Mouse (Mus musculus): ENCODE measurements around the gene Baz2b.
"Not testable (repeated sequence)": the region's sequence is repeated elsewhere in the genome, so short reads cannot be mapped to it uniquely, and the experiment has no call there.

The Baz2b gene

DNA sequence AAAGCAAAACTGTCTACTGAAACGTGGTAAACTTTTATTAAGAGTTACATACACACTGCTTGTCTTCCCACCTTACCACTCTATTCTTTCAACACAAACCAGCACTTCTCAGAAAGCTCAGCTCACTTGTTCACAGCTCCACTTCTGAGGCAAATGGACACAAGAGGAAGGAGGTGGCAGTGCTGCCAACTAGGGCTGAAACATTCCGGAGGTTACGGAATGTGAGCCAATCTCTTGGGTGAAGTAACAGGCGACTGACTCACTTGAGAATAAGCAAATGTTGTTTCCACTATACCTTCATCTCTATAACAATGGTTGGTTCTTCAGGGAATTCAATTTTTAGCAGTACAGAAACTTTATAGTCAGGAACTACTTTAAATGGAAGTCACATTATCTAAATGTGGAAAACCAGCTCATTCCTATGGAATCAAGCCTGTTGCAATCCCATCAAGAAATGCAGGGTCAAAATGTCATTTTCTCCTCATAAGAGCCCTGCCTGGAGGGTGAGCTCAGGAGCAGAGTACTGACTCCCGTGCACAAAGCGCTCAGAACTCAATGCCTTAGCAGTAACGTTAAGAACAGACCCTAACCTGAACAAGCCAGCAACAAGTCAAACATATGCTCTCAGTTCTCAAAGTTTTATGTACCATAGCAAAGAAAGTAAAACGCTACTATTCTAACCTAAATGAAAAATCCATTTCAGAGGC lies 123.3 kb downstream of the Baz2b start:
- DNase-seq = peak; percentile 62 to 78

- DNase-seq = no peak
Measured at GRCm38 (mm10) chr2:60084823-60085222, 124.8 kb downstream of the Baz2b start.

- no peak for DNase-seq
Measured at GRCm38 (mm10) chr2:60082984-60083636, 126.5 kb downstream of the Baz2b start.

DNA sequence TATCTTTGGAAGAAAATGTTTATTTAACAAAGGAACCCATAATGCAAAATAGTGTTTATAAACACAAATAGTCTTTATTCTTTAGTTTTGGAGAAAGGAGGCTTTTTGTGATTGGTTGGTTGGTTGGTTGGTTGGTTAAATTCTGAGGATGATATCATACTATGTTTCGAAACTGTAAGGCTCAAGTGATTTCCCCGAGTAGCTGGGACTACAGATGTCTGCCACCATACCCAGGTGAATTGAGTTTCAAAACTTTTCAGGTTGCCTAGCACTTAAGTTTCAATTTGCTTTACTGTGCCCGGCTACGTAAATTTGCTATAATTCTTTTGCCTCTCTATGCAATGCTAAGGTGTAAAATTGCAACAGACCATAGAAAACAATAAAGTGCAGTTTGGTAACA lies 127.4 kb downstream of the Baz2b start:
- no peak for DNase-seq

GRCm38 (mm10) chr2:60080831-60081230 lies 128.8 kb downstream of the Baz2b start:
- no peak for DNase-seq

GRCm38 (mm10) chr2:60077631-60078030 lies 132.0 kb downstream of the Baz2b start:
- no peak for DNase-seq

DNA sequence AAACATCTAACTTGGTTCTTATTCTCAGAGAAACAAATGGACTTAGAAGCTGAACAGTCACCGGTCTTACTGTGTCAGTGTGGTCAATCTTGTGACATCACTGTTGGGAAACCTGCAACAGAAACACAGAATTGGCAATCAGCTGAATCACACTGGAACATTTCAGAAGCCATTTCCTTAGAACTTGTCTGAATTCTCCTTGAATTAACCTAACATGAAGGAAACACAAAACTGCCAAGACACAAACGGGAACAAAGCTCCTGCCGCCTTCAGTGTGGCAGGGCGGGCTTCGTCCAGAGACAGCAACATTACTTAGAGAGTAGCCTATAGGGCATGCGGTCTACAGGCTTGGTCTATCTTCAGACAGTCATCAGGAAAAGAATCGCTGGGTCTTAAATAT lies 132.8 kb downstream of the Baz2b start:
- DNase-seq = no peak

- no peak for DNase-seq
Measured at GRCm38 (mm10) chr2:60076025-60076424, 133.6 kb downstream of the Baz2b start.

DNA sequence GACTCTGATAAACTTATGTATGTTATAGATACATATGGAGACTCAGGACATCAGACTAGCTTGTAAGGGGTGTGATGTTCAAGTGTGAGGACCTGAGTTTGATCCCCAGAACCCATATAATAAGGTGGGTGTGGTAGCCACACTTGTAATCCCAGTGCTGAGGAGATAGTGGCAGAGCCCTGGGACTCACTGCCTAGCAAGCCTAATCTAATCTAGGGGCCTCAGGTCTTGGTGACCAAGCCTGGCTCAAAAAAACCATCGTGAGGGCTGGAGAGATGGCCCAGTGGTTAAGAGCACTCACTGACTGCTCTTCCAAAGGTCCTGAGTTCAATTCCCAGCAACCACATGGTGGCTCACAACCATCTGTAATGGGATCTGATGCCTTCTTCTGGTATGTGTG lies 135.8 kb downstream of the Baz2b start:
- not testable (repeated sequence) for DNase-seq

- DNase-seq = peak; percentile 53 to 55
Measured at GRCm38 (mm10) chr2:60071813-60072212, 137.8 kb downstream of the Baz2b start.

DNA sequence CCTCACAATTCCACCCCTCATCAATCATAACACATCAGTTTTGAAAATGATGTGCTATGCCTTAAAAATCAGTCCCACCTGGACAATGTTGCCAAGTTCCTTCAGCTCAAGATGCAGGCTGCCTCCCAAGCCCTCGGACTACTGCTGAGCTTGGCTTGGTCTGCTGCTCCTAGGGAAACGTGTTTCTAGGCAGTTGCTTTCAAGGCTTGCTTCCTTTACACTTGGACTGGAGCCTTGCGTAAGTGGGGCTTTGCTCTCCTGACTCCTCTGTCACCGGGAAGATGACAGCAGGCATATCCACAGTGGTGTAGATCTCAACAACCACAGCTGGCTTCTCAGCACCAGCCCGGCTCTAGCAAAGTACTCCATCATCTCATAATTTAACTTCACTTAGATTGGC lies 138.7 kb downstream of the Baz2b start:
- no peak for DNase-seq

DNA sequence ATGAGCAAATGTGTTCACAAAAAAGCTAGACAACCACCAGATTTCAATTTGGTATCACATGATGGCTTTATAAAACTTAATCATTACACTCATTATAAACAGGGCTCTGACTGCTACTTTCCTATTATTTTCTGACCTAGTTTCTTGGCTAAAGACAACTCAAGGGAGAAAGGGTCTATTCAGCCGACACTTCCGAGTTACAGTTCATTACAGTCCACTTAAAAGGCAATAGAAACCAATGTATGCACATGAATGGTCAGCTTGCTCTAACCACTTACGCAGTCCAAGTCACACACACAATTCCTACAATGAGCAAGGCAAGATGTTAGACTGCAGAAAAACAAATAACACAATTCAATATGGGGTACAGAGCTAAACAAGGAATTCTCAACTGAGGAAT lies 141.2 kb downstream of the Baz2b start:
- DNase-seq = no peak

- DNase-seq = no peak
Measured at GRCm38 (mm10) chr2:60065415-60065814, 144.2 kb downstream of the Baz2b start.

GRCm38 (mm10) chr2:60060185-60060775 lies 149.4 kb downstream of the Baz2b start:
- peak in 1 of 2 experiments; percentile 1 for DNase-seq

GRCm38 (mm10) chr2:60059300-60059699 lies 150.3 kb downstream of the Baz2b start:
- no peak for DNase-seq

- peak in 1 of 2 experiments; percentile 36 for DNase-seq
Measured at GRCm38 (mm10) chr2:60056043-60056442, 153.6 kb downstream of the Baz2b start.

DNA sequence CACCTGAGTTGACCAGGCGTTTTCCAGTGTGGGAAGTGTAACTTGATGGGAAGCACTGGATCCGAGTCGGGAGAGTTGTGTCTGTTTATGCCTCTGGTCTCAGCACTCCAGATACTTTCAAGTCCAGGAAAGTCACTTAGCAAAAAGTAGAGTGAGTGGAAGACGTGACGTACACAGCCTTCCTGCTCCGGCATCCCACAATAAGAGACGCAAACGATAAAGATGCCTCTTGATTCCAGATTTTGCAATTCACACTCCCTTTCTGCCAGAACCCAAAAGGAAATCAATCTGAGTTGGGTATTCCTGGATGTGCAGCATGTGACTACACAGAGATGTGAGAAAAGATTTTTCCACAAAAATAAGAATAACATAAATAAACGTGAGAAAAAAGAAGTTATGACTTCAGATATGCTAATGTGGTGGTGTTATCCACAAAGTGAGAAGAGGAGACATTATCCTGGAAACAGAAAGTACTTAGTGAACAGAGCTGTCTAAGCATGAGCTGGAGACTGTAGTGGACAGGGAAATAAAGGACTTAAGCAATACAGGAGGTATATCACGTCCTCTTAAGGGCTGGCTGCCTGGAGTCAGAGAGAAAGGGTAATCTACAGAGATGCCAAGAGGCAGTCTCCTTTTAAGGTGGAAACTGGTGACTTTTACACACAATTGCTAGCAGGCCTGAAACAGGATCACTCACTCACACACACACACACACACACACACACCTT lies 154.7 kb downstream of the Baz2b start:
- no peak for DNase-seq

- no peak for DNase-seq
Measured at GRCm38 (mm10) chr2:60053222-60054010, 156.2 kb downstream of the Baz2b start.

DNA sequence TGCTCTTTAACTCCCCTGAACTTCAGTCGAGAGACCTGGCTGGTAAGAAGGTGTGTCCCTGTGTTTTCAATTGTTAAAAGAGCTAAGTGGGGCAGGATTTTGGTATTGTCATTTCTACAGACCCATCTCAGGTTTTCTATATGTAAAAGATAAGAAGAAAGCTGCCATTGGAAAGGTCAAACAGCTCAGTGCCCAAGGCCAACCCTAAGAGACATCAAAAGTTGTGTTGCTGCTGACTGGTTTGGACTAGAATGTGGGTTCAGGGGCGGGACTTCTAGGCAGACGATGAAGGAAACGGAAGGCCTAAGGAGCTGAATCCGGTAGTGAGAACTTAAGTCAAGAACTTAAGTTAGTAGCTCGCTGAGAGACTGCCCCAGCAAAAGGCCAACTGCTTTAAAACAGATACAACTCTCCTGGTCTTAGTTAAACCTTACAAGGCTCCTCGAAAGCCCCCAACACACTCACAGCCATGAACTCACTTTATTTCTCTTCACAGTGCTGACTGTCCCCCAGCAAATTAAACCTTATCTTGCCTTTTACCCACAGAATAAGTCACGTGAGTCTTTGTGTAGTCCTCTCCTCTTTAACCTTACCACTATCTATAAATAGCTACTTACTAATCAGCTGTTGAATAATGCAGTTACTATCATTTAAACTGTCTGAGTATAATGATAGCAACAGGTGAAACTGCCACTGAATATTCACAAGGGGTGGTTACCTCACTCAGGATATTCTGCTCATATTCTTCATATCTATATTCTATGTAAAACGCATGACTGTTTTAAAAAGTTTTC lies 158.8 kb downstream of the Baz2b start:
- no peak for DNase-seq

DNA sequence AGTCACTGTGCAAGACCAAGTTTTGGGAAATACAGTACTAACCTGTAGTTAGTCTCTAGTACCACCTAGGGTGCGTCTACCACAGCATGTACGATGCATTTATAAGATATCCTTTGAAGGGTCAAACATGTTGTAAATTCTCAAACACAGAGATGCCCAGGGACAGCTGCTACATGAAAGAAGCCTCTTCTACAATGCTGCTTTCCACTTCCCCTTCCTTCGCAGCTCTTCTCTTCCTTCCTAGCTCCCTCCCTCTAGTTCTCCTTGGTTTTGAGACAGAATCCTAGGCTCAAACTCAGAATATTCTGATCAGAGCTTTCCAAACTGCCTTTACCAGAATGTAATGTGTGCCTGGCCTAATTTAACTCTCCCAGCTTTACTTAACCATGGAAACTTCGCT lies 159.8 kb downstream of the Baz2b start:
- no peak for DNase-seq

GRCm38 (mm10) chr2:60049351-60049750 lies 160.3 kb downstream of the Baz2b start:
- no peak for DNase-seq

DNA sequence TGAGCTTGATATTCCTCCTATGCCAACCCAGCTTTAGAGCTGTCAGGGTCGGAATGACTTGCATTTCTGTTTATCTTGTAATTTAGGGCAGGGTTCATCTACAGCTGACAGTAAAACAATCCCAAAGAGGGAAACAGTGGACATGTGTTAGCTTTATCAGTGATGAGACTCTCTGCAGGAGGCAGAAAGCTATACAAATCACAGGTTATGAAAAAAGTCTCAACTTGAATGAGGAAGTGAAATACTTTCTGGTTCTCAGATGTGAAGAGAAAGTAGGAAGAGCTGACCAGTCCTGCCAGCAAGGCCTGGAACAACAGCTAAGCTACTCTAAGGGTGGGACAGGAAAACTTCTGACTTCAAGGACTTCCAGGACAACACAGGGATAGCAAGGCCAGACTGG lies 163.6 kb downstream of the Baz2b start:
- no peak for DNase-seq

All from lung, postnatal 4 days (tissue).